Mouse (Mus musculus): ENCODE results near the gene Ppp6r2. TPM values are rescaled to one million over a fixed set of nuclear protein-coding genes. Genes with fewer than 3 reads are reported as not detected.
A peak's percentile ranks its signal among the peaks of the same experiment; 100 is the strongest.

The Ppp6r2 gene
- polyA plus RNA-seq, 1 experiment from 2014 or later: 26.8 TPM

- WGBS: 18% methylated on average over 5 of the region's 5 CpGs
- DNase-seq (ENCODE audit: low spot score): no peak
- H3K36me3 ChIP-seq (replicated peaks): peaks cover 20% of the 10 kb centered on the region; the same call in 1 of the 2 replicates
- H3K4me1 ChIP-seq: peaks cover 91% of the 10 kb centered on the region
- H3K4me3 ChIP-seq: peak overlapping the region; percentile 84
- H3K27me3 ChIP-seq (replicated peaks; ENCODE audit: low read depth, poor library complexity, severe bottlenecking): no peaks in the 10 kb centered on the region
- H3K9me3 ChIP-seq: no peaks in the 10 kb centered on the region
- peak overlapping the region; percentile 73 for H3K27ac ChIP-seq (replicated peaks)
Observed at GRCm38 (mm10) chr15:89177121-89177520, 34.2 kb upstream of the Ppp6r2 start.

DNA sequence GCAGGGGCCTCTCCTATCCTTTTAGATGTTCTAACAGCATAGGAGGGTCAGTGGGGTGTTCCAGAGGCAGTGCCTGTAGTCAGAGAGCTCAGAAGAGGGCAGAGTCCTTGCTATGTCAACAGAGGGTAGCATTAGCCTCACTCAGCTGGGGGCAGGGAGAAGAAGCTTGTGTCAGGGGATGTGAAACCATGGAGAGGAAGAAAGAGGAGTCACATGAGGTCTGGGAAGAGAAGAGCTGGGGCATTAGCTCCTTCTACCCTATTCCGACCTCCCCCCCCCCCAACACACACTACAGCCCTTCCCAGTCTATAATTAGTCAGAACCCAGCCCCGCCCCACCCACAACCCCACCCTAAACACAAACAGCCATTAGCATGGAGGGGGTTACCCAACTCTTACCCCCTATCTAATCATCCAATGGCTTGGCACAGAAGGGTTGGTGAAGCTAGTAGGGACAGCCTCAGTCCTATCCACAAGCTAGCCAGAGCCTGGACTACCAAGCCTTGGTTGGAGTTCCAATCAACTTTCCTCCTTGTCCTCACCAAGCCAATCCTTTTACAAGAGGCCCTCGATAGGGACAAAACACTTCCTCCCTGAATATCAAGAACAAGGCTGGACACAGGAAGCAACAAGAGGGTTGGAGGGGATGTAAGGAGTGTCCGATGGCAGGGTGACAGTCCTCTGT is 33.6 kb upstream of the Ppp6r2 start:
- no peaks in the 10 kb centered on the region for H3K9me3 ChIP-seq
- WGBS: 73% methylated on average over 4 of the region's 4 CpGs
- peak overlapping the region; percentile 73 for H3K27ac ChIP-seq (replicated peaks)
- peaks cover 91% of the 10 kb centered on the region for H3K4me1 ChIP-seq
- H3K36me3 ChIP-seq (replicated peaks): peaks cover 20% of the 10 kb centered on the region; the same call in 1 of the 2 replicates
- H3K27me3 ChIP-seq (replicated peaks; ENCODE audit: low read depth, poor library complexity, severe bottlenecking): no peaks in the 10 kb centered on the region
- peak overlapping the region; percentile 84 for H3K4me3 ChIP-seq
- no peak for DNase-seq (ENCODE audit: low spot score)

- H3K27ac ChIP-seq (replicated peaks): peak overlapping the region; percentile 98
- H3K4me3 ChIP-seq: peak overlapping the region; percentile 84
- 73% methylated on average over 7 of the region's 7 CpGs for WGBS
- peaks cover 22% of the 10 kb centered on the region for H3K36me3 ChIP-seq (replicated peaks)
- peaks cover 89% of the 10 kb centered on the region for H3K4me1 ChIP-seq
- no peak for DNase-seq (ENCODE audit: low spot score)
- H3K27me3 ChIP-seq (replicated peaks; ENCODE audit: low read depth, poor library complexity, severe bottlenecking): no peaks in the 10 kb centered on the region
- no peaks in the 10 kb centered on the region for H3K9me3 ChIP-seq
Observed at GRCm38 (mm10) chr15:89178260-89178860, 33.0 kb upstream of the Ppp6r2 start.

GRCm38 (mm10) chr15:89178954-89179629 is 32.3 kb upstream of the Ppp6r2 start:
- WGBS: 4% methylated on average over 16 of the region's 16 CpGs
- H3K27me3 ChIP-seq (replicated peaks; ENCODE audit: low read depth, poor library complexity, severe bottlenecking): no peaks in the 10 kb centered on the region
- H3K36me3 ChIP-seq (replicated peaks): peaks cover 29% of the 10 kb centered on the region
- peaks cover 88% of the 10 kb centered on the region for H3K4me1 ChIP-seq
- peak overlapping the region; percentile 98 for H3K27ac ChIP-seq (replicated peaks)
- no peaks in the 10 kb centered on the region for H3K9me3 ChIP-seq
- H3K4me3 ChIP-seq: peak overlapping the region; percentile 84
- DNase-seq (ENCODE audit: low spot score): peak; percentile 83

DNA sequence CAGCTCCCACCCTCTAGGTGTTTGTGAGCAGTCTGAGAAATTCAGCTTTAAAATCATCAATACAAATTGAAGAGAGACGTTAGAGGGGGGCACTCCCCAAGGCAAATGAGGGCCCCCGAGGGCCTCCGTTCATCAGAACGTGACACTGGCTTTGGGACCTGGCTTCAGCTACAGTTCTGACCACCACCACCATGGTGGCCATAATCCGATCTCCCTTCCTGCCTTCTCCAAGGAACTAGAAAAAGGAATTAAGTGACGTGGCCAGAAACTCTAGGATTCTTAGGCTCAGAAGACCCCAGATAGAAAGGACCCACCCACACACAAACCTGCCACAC is 31.8 kb upstream of the Ppp6r2 start:
- DNase-seq (ENCODE audit: low spot score): no peak
- Histone ChIP-seq H3K36me3 (replicated peaks) (peaks cover 34% of the 10 kb centered on the region), H3K27me3 (replicated peaks; ENCODE audit: low read depth, poor library complexity, severe bottlenecking) (no peaks in the 10 kb centered on the region), H3K4me3 (peak overlapping the region; percentile 84), H3K9me3 (no peaks in the 10 kb centered on the region), H3K27ac (replicated peaks) (peak overlapping the region; percentile 98), H3K4me1 (peaks cover 88% of the 10 kb centered on the region)
- WGBS: 5% methylated on average over 6 of the region's 6 CpGs

DNA sequence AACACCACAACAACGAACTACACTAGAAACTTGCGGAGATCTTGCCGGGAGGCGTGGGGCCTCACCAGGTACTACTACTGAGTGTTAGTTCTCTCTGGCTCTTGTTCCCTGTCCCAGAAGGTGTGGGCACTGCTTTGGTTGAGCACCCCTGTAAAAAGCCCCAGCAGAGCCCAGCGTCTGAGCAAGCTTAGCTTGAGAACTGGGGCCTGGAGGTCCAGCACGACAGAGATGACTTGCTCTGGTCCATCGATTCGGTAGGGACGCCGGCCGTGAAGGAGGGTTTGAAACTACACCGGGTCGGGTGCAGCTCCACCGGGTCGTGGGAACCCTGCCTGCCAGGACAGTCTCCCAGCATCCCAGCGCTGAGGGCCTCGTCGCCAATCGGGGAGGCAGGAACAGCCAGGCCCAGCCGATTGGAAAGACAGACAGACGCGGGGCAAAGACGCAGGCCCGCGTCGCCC is 31.2 kb upstream of the Ppp6r2 start:
- under 1% methylated on average over 26 of the region's 26 CpGs for WGBS
- no peak for DNase-seq (ENCODE audit: low spot score)
- H3K27ac ChIP-seq (replicated peaks): peak overlapping the region; percentile 98
- H3K27me3 ChIP-seq (replicated peaks; ENCODE audit: low read depth, poor library complexity, severe bottlenecking): no peaks in the 10 kb centered on the region
- H3K36me3 ChIP-seq (replicated peaks): peaks cover 39% of the 10 kb centered on the region
- H3K4me1 ChIP-seq: peaks cover 88% of the 10 kb centered on the region
- peak overlapping the region; percentile 84 for H3K4me3 ChIP-seq
- H3K9me3 ChIP-seq: no peaks in the 10 kb centered on the region

- under 1% methylated on average over 69 of the region's 72 CpGs for WGBS
- Histone ChIP-seq H3K27ac (replicated peaks) (peak within 1 kb of the TSS; percentile 98), H3K36me3 (replicated peaks) (peaks cover 43% of the 10 kb centered on the region), H3K4me3 (peak within 1 kb of the TSS; percentile 84), H3K9me3 (no peaks in the 10 kb centered on the region), H3K27me3 (replicated peaks; ENCODE audit: low read depth, poor library complexity, severe bottlenecking) (no peaks in the 10 kb centered on the region), H3K4me1 (peaks cover 88% of the 10 kb centered on the region)
- peak; percentile 93 for DNase-seq (ENCODE audit: low spot score)
Observed at GRCm38 (mm10) chr15:89180571-89181229, 30.7 kb upstream of the Ppp6r2 start, which contains the start of gene Plxnb2. Gene Plxnb2, minus strand, starts transcription at chr15:89180788.

DNA sequence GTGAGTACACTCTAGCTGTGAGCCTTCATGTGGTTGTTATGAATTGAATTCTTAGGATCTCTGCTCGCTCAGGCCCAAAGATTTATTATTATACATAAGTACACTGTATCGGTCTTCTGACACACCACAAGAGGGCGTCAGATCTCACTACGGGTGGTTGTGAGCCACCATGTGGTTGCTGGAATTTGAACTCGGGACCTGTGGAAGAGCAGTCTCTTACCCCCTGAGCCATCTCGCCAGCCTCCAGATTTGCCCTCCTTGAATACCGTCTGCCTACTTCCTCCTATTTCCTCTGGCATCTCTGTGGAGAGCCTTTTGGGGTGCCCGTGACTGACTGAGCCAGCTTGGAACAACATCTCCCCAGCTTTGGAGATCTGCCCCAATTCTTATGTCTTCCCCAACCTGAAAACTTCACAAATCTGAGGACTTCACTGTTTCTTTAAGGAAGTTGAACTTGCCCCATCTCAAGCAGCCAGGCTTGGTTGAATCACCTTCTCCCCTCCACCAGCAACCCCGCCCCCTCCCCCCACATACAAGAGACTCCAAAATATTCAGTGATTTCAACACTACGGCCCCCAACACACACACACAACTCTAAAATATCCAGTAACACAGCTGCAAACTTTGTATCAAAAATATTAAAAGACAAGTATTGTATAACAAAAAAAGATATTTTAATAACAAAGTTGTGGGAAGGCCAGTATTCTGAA is 29.6 kb upstream of the Ppp6r2 start:
- Histone ChIP-seq H3K27ac (replicated peaks) (peak overlapping the region; percentile 98), H3K9me3 (no peaks in the 10 kb centered on the region), H3K27me3 (replicated peaks; ENCODE audit: low read depth, poor library complexity, severe bottlenecking) (no peaks in the 10 kb centered on the region), H3K36me3 (replicated peaks) (peaks cover 49% of the 10 kb centered on the region), H3K4me1 (peaks cover 79% of the 10 kb centered on the region), H3K4me3 (peak overlapping the region; percentile 84)
- DNase-seq (ENCODE audit: low spot score): no peak
- WGBS: 72% methylated on average over 10 of the region's 10 CpGs

GRCm38 (mm10) chr15:89182328-89182741 is 29.0 kb upstream of the Ppp6r2 start:
- H3K9me3 ChIP-seq: no peaks in the 10 kb centered on the region
- 36% methylated on average over 6 of the region's 6 CpGs for WGBS
- DNase-seq (ENCODE audit: low spot score): peak; percentile 43
- no peaks in the 10 kb centered on the region for H3K27me3 ChIP-seq (replicated peaks; ENCODE audit: low read depth, poor library complexity, severe bottlenecking)
- H3K27ac ChIP-seq (replicated peaks): peak overlapping the region; percentile 60
- peaks cover 72% of the 10 kb centered on the region for H3K4me1 ChIP-seq
- H3K4me3 ChIP-seq: peak overlapping the region; percentile 84; the same call in 1 of the 2 replicates
- peaks cover 50% of the 10 kb centered on the region for H3K36me3 ChIP-seq (replicated peaks)

GRCm38 (mm10) chr15:89182842-89183241 is 28.5 kb upstream of the Ppp6r2 start:
- DNase-seq (ENCODE audit: low spot score): no peak
- no peaks in the 10 kb centered on the region for H3K27me3 ChIP-seq (replicated peaks; ENCODE audit: low read depth, poor library complexity, severe bottlenecking)
- H3K4me3 ChIP-seq: no peak overlapping the region
- peak overlapping the region; percentile 60 for H3K27ac ChIP-seq (replicated peaks)
- H3K36me3 ChIP-seq (replicated peaks): peaks cover 52% of the 10 kb centered on the region
- WGBS: 72% methylated on average over 5 of the region's 5 CpGs
- no peaks in the 10 kb centered on the region for H3K9me3 ChIP-seq
- peaks cover 67% of the 10 kb centered on the region for H3K4me1 ChIP-seq

GRCm38 (mm10) chr15:89184141-89184936 is 27.0 kb upstream of the Ppp6r2 start:
- no peaks in the 10 kb centered on the region for H3K9me3 ChIP-seq
- DNase-seq (ENCODE audit: low spot score): no peak
- H3K36me3 ChIP-seq (replicated peaks): peaks cover 62% of the 10 kb centered on the region
- 0 out of 2 replicates have a peak overlapping the region, but pooled peaks have one; percentile 37 for H3K27ac ChIP-seq (replicated peaks)
- WGBS: 48% methylated on average over 5 of the region's 5 CpGs
- peaks cover 52% of the 10 kb centered on the region for H3K4me1 ChIP-seq
- no peaks in the 10 kb centered on the region for H3K27me3 ChIP-seq (replicated peaks; ENCODE audit: low read depth, poor library complexity, severe bottlenecking)
- H3K4me3 ChIP-seq: no peak overlapping the region
